Mouse (Mus musculus) stomach, postnatal 0 days (tissue): Measurements from ENCODE around the gene Gm49510. TPM values are rescaled to one million over a fixed set of nuclear protein-coding genes. Genes with fewer than 3 reads are reported as not detected.
A peak's percentile ranks its signal among the peaks of the same experiment; 100 is the strongest.

Experiments
- ATAC-seq: fragments of 200-750 bp; cut with Nextera tagmentation; 2 replicates; pipeline ENCODE4 v1.8.0; 2017; ENCODE audit not compliant: low FRiP score, low TSS enrichment
- DNase-seq: peaks from one replicate; pipeline ENCODE4 v3.0.0-alpha.2; 2016; ENCODE audit warnings: low spot score
- H3K27ac ChIP-seq: fragments of 300-500 bp; sonication (generic); replicated peaks from 2 replicates; pipeline ENCODE4 v1.5.1; 2014; ENCODE audit warnings: mild to moderate bottlenecking, control low read depth
- H3K27me3 ChIP-seq: fragments of 300-500 bp; sonication (generic); 2 replicates; pipeline ENCODE4 v1.6.1; 2014; ENCODE audit warnings: low read length; ENCODE audit not compliant: control insufficient read depth, insufficient read depth
- H3K36me3 ChIP-seq: fragments of 300-500 bp; sonication (generic); 2 replicates; pipeline ENCODE4 v1.6.1; 2014; ENCODE audit warnings: low read length, mixed read lengths; ENCODE audit not compliant: control insufficient read depth, insufficient read depth
- H3K4me1 ChIP-seq: fragments of 300-500 bp; sonication (generic); replicated peaks from 2 replicates; pipeline ENCODE4 v1.6.1; 2014; ENCODE audit warnings: antibody characterized with exemption; ENCODE audit not compliant: control insufficient read depth, insufficient read depth
- H3K4me2 ChIP-seq: fragments of 300-500 bp; sonication (generic); replicated peaks from 2 replicates; pipeline ENCODE4 v1.6.1; 2014; ENCODE audit warnings: low read depth, mild to moderate bottlenecking, control low read depth, moderate library complexity
- H3K4me3 ChIP-seq: fragments of 300-500 bp; sonication (generic); 2 replicates; pipeline ENCODE4 v1.5.1; 2014; ENCODE audit warnings: low read depth, low read length, control low read depth
- H3K9ac ChIP-seq: fragments of 300-500 bp; sonication (generic); 2 replicates; pipeline ENCODE4 v1.6.1; 2014; ENCODE audit warnings: mild to moderate bottlenecking, low read length, control low read depth, mixed read lengths
- H3K9me3 ChIP-seq: fragments of 300-500 bp; sonication (generic); 2 replicates; pipeline ENCODE4 v1.6.1; 2016; ENCODE audit warnings: low read length; ENCODE audit not compliant: control insufficient read depth
- CTCF ChIP-seq: IDR thresholded peaks from 2 replicates; pipeline ENCODE4 v1.5.1; 2016; ENCODE audit warnings: antibody characterized with exemption, low read depth, mild to moderate bottlenecking, moderate library complexity
- EP300 ChIP-seq: optimal IDR thresholded peaks from 2 replicates; pipeline ENCODE3; 2016; ENCODE audit warnings: antibody characterized with exemption
- WGBS: fragments of 180-500 bp; shearing (Covaris S2); extraction: QIAGEN DNeasy Blood & Tissue Kit; methylation state at CpG from one replicate; pipeline ENCODE4 v1.1.7; 2014; 5-methylcytosine and 5-hydroxymethylcytosine counted together
- polyA plus RNA-seq: library from polyadenylated mRNA; unstranded; fragments of >200 nt; fragmentation: Nextera tagmentation; extraction: Ambion mirVana; gene quantifications from 2 replicates; pipeline ENCODE4 v1.2.1, GENCODE M21; 2015

Gene Gm49510
- polyA plus RNA-seq, 1 experiment from 2014 or later = 0.27 TPM

GRCm38 (mm10) chr15:78896149-78896548 is 3.3 kb upstream of the Gm49510 start:
- Histone ChIP-seq H3K36me3 (peaks cover 23% of the 10 kb centered on the region), H3K4me3 (no peak overlapping the region), H3K27ac (peak overlapping the region; percentile 71), H3K9me3 (no peaks in the 10 kb centered on the region), H3K4me1 (peaks cover 5% of the 10 kb centered on the region), H3K27me3 (no peaks in the 10 kb centered on the region), H3K4me2 (no peak overlapping the region), H3K9ac (peak overlapping the region; percentile 1; the same call in 1 of the 2 replicates)
- peak; percentile 82 for DNase-seq
- TF ChIP-seq CTCF (no peak), EP300 (no peak)
- 67% methylated on average over 3 of the region's 3 CpGs for WGBS
- peak; percentile 24; the same call in 1 of the 2 replicates for ATAC-seq

- Histone ChIP-seq H3K27ac (peak overlapping the region; percentile 31), H3K27me3 (no peaks in the 10 kb centered on the region), H3K4me1 (peaks cover 7% of the 10 kb centered on the region), H3K9me3 (no peaks in the 10 kb centered on the region), H3K36me3 (peaks cover 11% of the 10 kb centered on the region; the same call in 1 of the 2 replicates), H3K4me3 (no peak overlapping the region), H3K4me2 (no peak overlapping the region), H3K9ac (no peak overlapping the region)
- WGBS = 74% methylated on average over 4 of the region's 4 CpGs
- TF ChIP-seq EP300 (no peak), CTCF (no peak)
- DNase-seq (no peak), ATAC-seq (no peak)
Measured at GRCm38 (mm10) chr15:78897488-78897887, 2.0 kb upstream of the Gm49510 start.

GRCm38 (mm10) chr15:78898507-78899001 is 913 bp upstream of the Gm49510 start:
- Histone ChIP-seq H3K4me3 (0 out of 2 replicates have a peak overlapping the region, but pooled peaks have one; percentile 2), H3K4me2 (peak overlapping the region; percentile 86), H3K27me3 (no peaks in the 10 kb centered on the region), H3K9ac (peak overlapping the region; percentile 35; the same call in 1 of the 2 replicates), H3K4me1 (peaks cover 7% of the 10 kb centered on the region), H3K36me3 (0 out of 2 replicates have a peak, but pooled peaks cover 4% of the 10 kb centered on the region), H3K27ac (peak overlapping the region; percentile 85), H3K9me3 (no peaks in the 10 kb centered on the region)
- 42% methylated on average over 6 of the region's 6 CpGs for WGBS
- DNase-seq (no peak), ATAC-seq (no peak)
- TF ChIP-seq CTCF (no peak), EP300 (no peak)

- H3K9ac ChIP-seq = peak within 1 kb of the TSS; percentile 79
- ATAC-seq = peak; percentile 28; the same call in 1 of the 2 replicates
- H3K4me2 ChIP-seq = peak within 1 kb of the TSS; percentile 86
- H3K27me3 ChIP-seq = no peaks in the 10 kb centered on the region
- TF ChIP-seq CTCF = no peak
- TF ChIP-seq EP300 = no peak
- H3K27ac ChIP-seq = peak within 1 kb of the TSS; percentile 85
- H3K9me3 ChIP-seq = no peaks in the 10 kb centered on the region
- H3K4me3 ChIP-seq = peak within 1 kb of the TSS; percentile 77
- peaks cover 2% of the 10 kb centered on the region; the same call in 1 of the 2 replicates for H3K36me3 ChIP-seq
- H3K4me1 ChIP-seq = peaks cover 7% of the 10 kb centered on the region
- DNase-seq = peak; percentile 82
- under 1% methylated on average over 43 of the region's 47 CpGs for WGBS
Measured at GRCm38 (mm10) chr15:78899740-78900584, 495 bp downstream of the Gm49510 start, which contains the start of gene Sh3bp1. Gene Sh3bp1, plus strand, starts transcription at chr15:78899768.

GRCm38 (mm10) chr15:78900585-78901421 is 1.3 kb downstream of the Gm49510 start:
- peak overlapping the region; percentile 85 for H3K27ac ChIP-seq
- TF ChIP-seq EP300 = no peak
- WGBS = 10% methylated on average over 18 of the region's 18 CpGs
- ATAC-seq (peak; percentile 16), DNase-seq (peak; percentile 59)
- no peaks in the 10 kb centered on the region for H3K9me3 ChIP-seq
- H3K4me2 ChIP-seq = peak overlapping the region; percentile 86
- H3K4me3 ChIP-seq = peak overlapping the region; percentile 77
- H3K4me1 ChIP-seq = peaks cover 6% of the 10 kb centered on the region
- H3K27me3 ChIP-seq = no peaks in the 10 kb centered on the region
- H3K36me3 ChIP-seq = peaks cover 7% of the 10 kb centered on the region
- peak overlapping the region; percentile 79 for H3K9ac ChIP-seq
